Mouse (Mus musculus) limb, embryonic 11.5 days (tissue): ENCODE results near the gene Tmem101. TPM values are rescaled to one million over a fixed set of nuclear protein-coding genes. Genes with fewer than 3 reads are reported as not detected.
A peak's percentile ranks its signal among the peaks of the same experiment; 100 is the strongest.

Experiments
- ATAC-seq: fragments of 200-750 bp; cut with Nextera tagmentation; 2 replicates; pipeline ENCODE4 v1.8.0; 2017; ENCODE audit warnings: low read depth; ENCODE audit not compliant: insufficient number of reproducible peaks, low FRiP score, low TSS enrichment
- DNase-seq: peaks from one replicate; pipeline ENCODE4 v3.0.0-alpha.2; 2015; ENCODE audit warnings: low spot score
- H3K27ac ChIP-seq: fragments of 300-500 bp; sonication (generic); replicated peaks from 2 replicates; pipeline ENCODE4 v1.5.1; 2014; ENCODE audit warnings: low read depth, mild to moderate bottlenecking, low read length
- H3K27me3 ChIP-seq: fragments of 300-500 bp; sonication (generic); 2 replicates; pipeline ENCODE4 v1.6.1; 2014; ENCODE audit warnings: mild to moderate bottlenecking, low read length, mixed read lengths; ENCODE audit not compliant: control insufficient read depth, insufficient read depth
- H3K36me3 ChIP-seq: fragments of 300-500 bp; sonication (generic); 2 replicates; pipeline ENCODE4 v1.6.1; 2014; ENCODE audit warnings: mild to moderate bottlenecking, low read length, moderate library complexity, mixed read lengths; ENCODE audit not compliant: control insufficient read depth, insufficient read depth
- H3K4me1 ChIP-seq: fragments of 300-500 bp; sonication (generic); 2 replicates; pipeline ENCODE4 v1.6.1; 2014; ENCODE audit warnings: low read length, mixed read lengths; ENCODE audit not compliant: control insufficient read depth, insufficient read depth
- H3K4me2 ChIP-seq: fragments of 300-500 bp; sonication (generic); 2 replicates; pipeline ENCODE4 v1.6.1; 2014; ENCODE audit warnings: low read depth, mild to moderate bottlenecking, moderate library complexity; ENCODE audit not compliant: severe bottlenecking
- H3K4me3 ChIP-seq: fragments of 300-500 bp; sonication (generic); 2 replicates; pipeline ENCODE4 v1.5.1; 2014; ENCODE audit warnings: low read depth, low read length
- H3K9ac ChIP-seq: fragments of 300-500 bp; sonication (generic); 2 replicates; pipeline ENCODE4 v1.6.1; 2014; ENCODE audit warnings: mild to moderate bottlenecking, low read length
- H3K9me3 ChIP-seq: fragments of 300-500 bp; sonication (generic); 2 replicates; pipeline ENCODE4 v1.6.1; 2016; ENCODE audit warnings: low read length; ENCODE audit not compliant: control insufficient read depth
- WGBS: fragments of 180-500 bp; shearing (Covaris S2); extraction: QIAGEN DNeasy Blood & Tissue Kit; methylation state at CpG from one replicate; pipeline ENCODE4 v1.1.7; 2014; 5-methylcytosine and 5-hydroxymethylcytosine counted together
- polyA plus RNA-seq: library from polyadenylated mRNA; unstranded; fragments of >200 nt; fragmentation: Nextera tagmentation; extraction: Ambion mirVana; gene quantifications from 2 replicates; pipeline ENCODE4 v1.2.1, GENCODE M21; 2014

Tmem101 gene
- polyA plus RNA-seq, 1 experiment from 2014 or later = 39.3 TPM

DNA sequence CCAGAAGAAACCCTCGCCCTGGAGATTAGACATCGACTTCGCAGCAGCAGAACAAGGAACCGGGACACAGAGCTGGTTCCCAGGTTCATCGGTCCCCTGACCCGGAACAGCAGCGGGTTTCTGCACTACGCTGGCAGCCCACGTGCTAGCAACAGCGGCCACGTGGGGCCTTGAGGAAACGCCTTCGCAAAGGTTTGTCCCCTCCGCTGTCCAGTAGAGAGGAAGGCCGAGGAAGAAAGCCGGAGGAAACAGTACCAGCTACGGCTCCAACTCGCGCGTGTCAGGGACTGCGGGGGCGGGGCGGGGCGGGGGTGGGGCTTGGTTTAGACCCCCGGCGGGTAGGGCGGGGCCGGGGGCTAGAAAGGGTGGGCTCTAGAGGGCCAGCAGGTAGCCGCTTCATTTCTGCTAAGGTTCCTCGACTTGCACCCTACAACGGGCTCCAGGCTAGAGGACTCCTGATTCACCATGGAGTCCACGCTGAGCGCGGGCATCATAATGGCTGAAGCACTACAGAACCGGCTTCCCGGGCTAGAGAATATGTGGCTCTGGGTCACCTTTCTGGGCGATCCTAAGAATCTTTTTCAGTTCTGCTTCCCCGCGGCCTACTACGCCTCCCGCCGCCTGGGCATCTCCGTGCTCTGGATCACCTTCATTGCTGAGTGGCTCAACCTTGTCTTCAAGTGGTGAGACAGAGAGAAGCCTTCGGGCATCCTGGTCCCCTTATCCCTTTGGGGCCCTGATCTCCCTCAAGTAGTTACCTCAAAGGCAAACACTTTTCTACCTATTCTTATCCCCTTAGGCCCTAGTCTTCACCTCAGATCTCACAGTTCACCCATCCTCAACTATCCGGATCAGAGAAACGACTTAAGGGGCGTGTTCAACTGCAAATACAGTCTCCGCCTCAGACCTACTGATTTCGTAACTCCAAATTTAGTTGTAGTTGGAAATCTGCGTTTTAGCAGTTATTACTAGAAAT lies 33.5 kb upstream of the Tmem101 start, which contains the start of gene G6pc3:
G6pc3 (plus strand) TSS at position 160 of the 976 bp plus-strand sequence.
- Histone ChIP-seq H3K9me3 (no peaks in the 10 kb centered on the region), H3K4me1 (peaks cover 11% of the 10 kb centered on the region), H3K27ac (0 out of 2 replicates have a peak within 1 kb of the TSS, but pooled peaks have one; percentile 18), H3K4me2 (peak within 1 kb of the TSS; percentile 90), H3K9ac (peak within 1 kb of the TSS; percentile 70), H3K27me3 (no peaks in the 10 kb centered on the region), H3K36me3 (peaks cover 2% of the 10 kb centered on the region), H3K4me3 (peak within 1 kb of the TSS; percentile 62)
- peak; percentile 86 for DNase-seq
- 3% methylated on average over 47 of the region's 50 CpGs for WGBS
- ATAC-seq = peak; percentile 87

DNA sequence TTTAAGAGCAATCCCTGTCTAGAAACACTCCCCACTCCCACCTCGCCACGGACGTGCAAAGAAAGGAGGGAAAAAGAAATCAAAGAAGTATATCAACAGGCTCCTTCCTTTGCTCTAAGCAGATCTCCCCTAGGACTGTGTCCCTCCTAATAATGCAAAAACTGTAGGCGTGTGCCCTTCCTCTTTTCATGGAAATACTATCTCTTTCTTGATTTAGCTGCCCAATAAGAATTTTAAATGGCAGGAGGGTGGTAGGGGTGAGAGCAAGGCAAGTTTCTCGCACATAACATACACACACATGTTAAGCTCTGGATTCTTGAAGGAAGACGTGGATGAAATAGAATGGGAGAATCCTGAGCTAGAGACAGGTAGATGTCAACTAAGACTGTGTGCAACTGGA lies 32.8 kb upstream of the Tmem101 start:
- Histone ChIP-seq H3K4me2 (peak overlapping the region; percentile 90), H3K4me3 (peak overlapping the region; percentile 62), H3K9ac (peak overlapping the region; percentile 70; the same call in 1 of the 2 replicates), H3K27me3 (no peaks in the 10 kb centered on the region), H3K27ac (no peak overlapping the region), H3K4me1 (peaks cover 15% of the 10 kb centered on the region), H3K36me3 (peaks cover 2% of the 10 kb centered on the region), H3K9me3 (no peaks in the 10 kb centered on the region)
- DNase-seq = no peak
- no peak for ATAC-seq
- 74% methylated on average over 6 of the region's 6 CpGs for WGBS

DNA sequence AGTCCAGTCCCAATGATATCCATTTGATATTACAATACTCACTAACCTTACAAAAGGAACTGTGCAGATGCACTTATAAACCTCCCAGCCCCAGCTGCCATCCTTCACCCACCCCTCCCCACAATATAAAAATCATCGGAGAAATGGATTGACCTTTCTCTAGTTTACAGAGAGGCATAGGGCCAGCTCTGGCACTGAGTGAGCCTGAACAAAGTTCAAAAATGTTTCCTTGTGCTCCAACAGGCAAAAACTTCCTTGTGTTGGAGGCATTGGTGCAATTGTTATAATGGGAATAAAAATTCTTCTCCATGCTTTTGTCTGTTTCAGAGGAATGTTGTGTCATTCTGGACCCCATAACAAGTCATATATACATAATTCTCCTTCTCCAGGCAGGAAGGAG lies 30.0 kb upstream of the Tmem101 start:
- peaks cover 15% of the 10 kb centered on the region for H3K4me1 ChIP-seq
- H3K9me3 ChIP-seq = no peaks in the 10 kb centered on the region
- H3K4me3 ChIP-seq = no peak overlapping the region
- H3K4me2 ChIP-seq = no peak overlapping the region
- 92% methylated on average over 1 of the region's 1 CpGs for WGBS
- no peak for DNase-seq
- H3K9ac ChIP-seq = no peak overlapping the region
- H3K27ac ChIP-seq = no peak overlapping the region
- ATAC-seq = no peak
- H3K36me3 ChIP-seq = peaks cover 2% of the 10 kb centered on the region; the same call in 1 of the 2 replicates
- no peaks in the 10 kb centered on the region for H3K27me3 ChIP-seq

DNA sequence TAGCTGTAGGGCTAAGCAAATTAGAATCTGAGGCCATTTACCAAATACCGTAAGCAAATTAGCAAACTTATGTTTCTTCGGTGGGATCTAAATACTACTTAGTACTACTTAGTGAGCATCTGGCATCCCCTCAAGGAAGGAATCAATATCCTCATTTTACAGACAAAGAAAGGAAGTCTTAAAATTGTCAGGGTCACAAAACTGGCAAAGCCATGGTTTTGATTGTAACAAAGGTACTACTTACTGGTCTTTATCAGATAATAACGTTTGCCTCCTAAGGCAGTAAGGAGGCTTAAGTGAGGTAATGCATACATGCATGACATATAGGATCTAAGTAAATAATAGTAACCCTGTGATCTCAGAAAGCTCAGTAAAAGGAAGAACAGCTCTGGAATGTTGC lies 29.5 kb upstream of the Tmem101 start:
- no peak for ATAC-seq
- H3K27ac ChIP-seq = no peak overlapping the region; the same call in 1 of the 2 replicates
- 61% methylated on average over 3 of the region's 3 CpGs for WGBS

DNA sequence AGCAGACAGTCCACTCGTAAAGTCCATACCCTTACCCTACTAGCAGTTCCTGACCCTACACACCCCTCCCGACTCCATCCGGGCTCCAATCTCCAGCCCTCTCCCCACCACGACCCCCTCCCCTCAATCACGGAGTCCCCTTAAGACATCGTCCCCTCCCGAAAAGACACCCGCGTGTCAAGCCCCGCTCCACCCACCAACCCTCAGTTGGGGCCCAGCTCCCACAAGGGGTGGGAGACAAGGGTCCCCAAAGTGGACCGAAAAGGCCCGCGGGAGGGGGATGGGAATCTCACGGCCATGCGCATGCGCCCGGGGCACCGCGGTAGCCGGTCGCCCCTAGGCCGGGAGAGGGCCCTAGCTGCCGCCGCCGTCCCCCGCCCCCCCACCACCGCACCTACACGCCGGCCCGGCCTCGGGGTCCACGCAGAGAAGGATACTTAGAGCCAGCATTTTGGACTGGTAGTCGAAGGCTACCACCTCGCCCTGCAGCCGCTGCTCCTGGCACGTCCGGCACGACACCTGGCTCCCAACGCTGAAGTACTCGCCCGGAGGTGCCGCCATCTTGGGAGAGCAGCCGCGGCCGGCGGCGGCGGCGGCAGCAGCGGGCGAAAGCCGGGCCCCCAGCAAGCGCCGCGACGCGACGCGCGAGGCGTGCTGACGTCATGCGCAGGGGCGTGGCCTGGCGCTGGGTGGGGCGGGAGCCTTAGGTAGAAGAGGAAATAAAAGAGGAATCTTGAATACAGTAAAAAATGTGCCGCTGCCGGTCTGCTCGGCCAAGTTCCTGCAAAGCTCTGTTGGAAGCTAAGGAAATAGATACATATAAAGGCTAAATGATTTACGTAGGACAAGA lies 28.7 kb upstream of the Tmem101 start, which contains the start of gene Lsm12:
Lsm12 (minus strand) TSS at position 651 of the 850 bp plus-strand sequence.
- Histone ChIP-seq H3K9me3 (no peaks in the 10 kb centered on the region), H3K4me1 (peaks cover 8% of the 10 kb centered on the region; the same call in 1 of the 2 replicates), H3K4me3 (peak within 1 kb of the TSS; percentile 95), H3K9ac (peak within 1 kb of the TSS; percentile 86), H3K27me3 (no peaks in the 10 kb centered on the region), H3K4me2 (peak within 1 kb of the TSS; percentile 81), H3K27ac (peak within 1 kb of the TSS; percentile 86), H3K36me3 (peaks cover 2% of the 10 kb centered on the region; the same call in 1 of the 2 replicates)
- peak; percentile 97 for DNase-seq
- peak; percentile 79 for ATAC-seq
- under 1% methylated on average over 70 of the region's 70 CpGs for WGBS

More for the DNA sequence above, 29.5 kb upstream of the Tmem101 start:
- peaks cover 2% of the 10 kb centered on the region; the same call in 1 of the 2 replicates for H3K36me3 ChIP-seq
- H3K27me3 ChIP-seq = no peaks in the 10 kb centered on the region
- no peak overlapping the region for H3K9ac ChIP-seq
- H3K4me3 ChIP-seq = peak overlapping the region; percentile 95; the same call in 1 of the 2 replicates
- peaks cover 10% of the 10 kb centered on the region for H3K4me1 ChIP-seq
- no peak for DNase-seq
- peak overlapping the region; percentile 81 for H3K4me2 ChIP-seq
- no peaks in the 10 kb centered on the region for H3K9me3 ChIP-seq

DNA sequence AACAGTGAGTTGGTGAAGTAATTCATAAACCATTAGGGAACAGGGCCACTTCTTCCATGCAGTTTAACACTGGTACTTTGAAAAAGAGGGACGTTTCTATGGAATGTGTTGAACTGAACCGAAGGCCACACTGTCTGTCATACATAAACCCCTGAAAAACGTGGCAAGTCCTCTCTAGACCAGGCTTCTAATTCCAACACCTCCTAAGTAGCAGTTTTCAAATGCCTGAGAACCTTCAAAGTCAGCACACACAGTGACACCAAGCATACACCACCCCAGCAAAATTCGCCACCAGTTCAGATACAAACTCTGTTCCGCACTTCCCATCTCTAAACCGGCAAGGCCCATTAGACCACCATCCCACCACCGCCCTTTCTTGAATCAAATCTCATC lies 28.0 kb upstream of the Tmem101 start:
- no peak for DNase-seq
- Histone ChIP-seq H3K27me3 (no peaks in the 10 kb centered on the region), H3K36me3 (peaks cover 2% of the 10 kb centered on the region; the same call in 1 of the 2 replicates), H3K4me2 (peak overlapping the region; percentile 81), H3K9me3 (no peaks in the 10 kb centered on the region), H3K4me3 (peak overlapping the region; percentile 95), H3K4me1 (peaks cover 8% of the 10 kb centered on the region; the same call in 1 of the 2 replicates), H3K27ac (peak overlapping the region; percentile 86; the same call in 1 of the 2 replicates), H3K9ac (peak overlapping the region; percentile 86)
- ATAC-seq = no peak
- 8% methylated on average over 7 of the region's 7 CpGs for WGBS

DNA sequence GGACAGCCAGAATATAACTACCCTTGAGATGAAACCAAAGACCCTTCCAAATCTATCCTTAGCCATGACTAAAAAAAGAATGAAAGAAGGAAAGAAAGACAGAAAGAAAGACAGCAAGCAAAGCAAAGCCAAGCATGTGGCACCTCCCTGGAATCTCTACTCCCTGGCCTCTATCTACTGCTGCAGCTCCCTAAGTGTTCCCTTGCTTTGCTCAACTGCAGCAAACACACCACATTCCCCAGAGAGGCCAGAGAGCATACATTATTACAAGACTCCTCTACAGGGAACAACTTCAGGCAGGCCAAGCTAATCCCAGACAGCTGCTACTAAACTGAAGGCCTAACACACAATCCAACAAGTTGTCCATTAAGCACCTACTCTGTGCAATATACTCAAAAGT lies 23.6 kb upstream of the Tmem101 start:
- H3K4me2 ChIP-seq = no peak overlapping the region
- H3K4me1 ChIP-seq = 0 out of 2 replicates have a peak, but pooled peaks cover 5% of the 10 kb centered on the region
- H3K9ac ChIP-seq = no peak overlapping the region
- H3K27me3 ChIP-seq = no peaks in the 10 kb centered on the region
- DNase-seq = no peak
- H3K27ac ChIP-seq = no peak overlapping the region
- H3K4me3 ChIP-seq = no peak overlapping the region
- peaks cover 2% of the 10 kb centered on the region; the same call in 1 of the 2 replicates for H3K36me3 ChIP-seq
- H3K9me3 ChIP-seq = no peaks in the 10 kb centered on the region
- ATAC-seq = no peak

DNA sequence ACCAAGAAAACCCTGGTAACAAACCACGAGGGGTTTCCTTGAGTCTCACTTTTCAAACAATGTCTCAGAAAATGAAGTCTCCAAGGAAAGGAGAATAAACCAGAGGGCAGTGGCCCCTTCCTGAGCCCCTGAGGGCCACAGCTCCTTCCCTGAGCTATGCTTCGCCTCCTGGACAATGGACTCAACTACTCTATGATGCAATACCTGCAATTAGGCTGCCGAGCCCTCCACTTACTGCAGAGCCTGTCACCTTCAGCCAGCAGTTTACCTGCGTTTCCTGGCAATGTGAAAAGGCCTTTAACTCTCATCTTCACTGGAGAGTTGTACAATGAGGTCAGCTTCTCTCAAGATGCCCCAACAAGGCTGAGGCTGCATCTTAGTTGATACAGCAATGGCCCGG lies 12.5 kb upstream of the Tmem101 start:
- ATAC-seq (no peak), DNase-seq (no peak)
- H3K36me3 ChIP-seq = peaks cover 24% of the 10 kb centered on the region
- H3K27me3 ChIP-seq = no peaks in the 10 kb centered on the region
- no peak overlapping the region for H3K9ac ChIP-seq
- no peak overlapping the region for H3K4me2 ChIP-seq
- H3K4me1 ChIP-seq = no peaks in the 10 kb centered on the region
- WGBS = 89% methylated on average over 5 of the region's 5 CpGs
- no peak overlapping the region for H3K4me3 ChIP-seq
- H3K9me3 ChIP-seq = no peaks in the 10 kb centered on the region
- H3K27ac ChIP-seq = no peak overlapping the region
